Mouse (Mus musculus) embryonic facial prominence, embryonic 10.5 days (tissue): Measurements from ENCODE around the gene Runx3. TPM values are rescaled to one million over a fixed set of nuclear protein-coding genes. Genes with fewer than 3 reads are reported as not detected.
A peak's percentile ranks its signal among the peaks of the same experiment; 100 is the strongest.

Experiments used
- DNase-seq: peaks from one replicate; pipeline ENCODE4 v3.0.0-alpha.2; 2017; ENCODE audit warnings: low spot score
- H3K27ac ChIP-seq: fragments of 300-500 bp; sonication (generic); replicated peaks from 2 replicates; pipeline ENCODE4 v1.5.1; 2016; ENCODE audit warnings: mild to moderate bottlenecking
- H3K27me3 ChIP-seq: fragments of 300-500 bp; sonication (generic); replicated peaks from 2 replicates; pipeline ENCODE4 v1.6.1; 2016; ENCODE audit warnings: low read depth, mild to moderate bottlenecking; ENCODE audit not compliant: poor library complexity, severe bottlenecking
- H3K36me3 ChIP-seq: fragments of 300-500 bp; sonication (generic); replicated peaks from 2 replicates; pipeline ENCODE4 v1.6.1; 2016; ENCODE audit warnings: mild to moderate bottlenecking, moderate library complexity
- H3K4me1 ChIP-seq: fragments of 300-500 bp; sonication (generic); 2 replicates; pipeline ENCODE4 v1.6.1; 2016
- H3K4me3 ChIP-seq: fragments of 300-500 bp; sonication (generic); 2 replicates; pipeline ENCODE4 v1.5.1; 2016; ENCODE audit warnings: mild to moderate bottlenecking, moderate library complexity
- H3K9me3 ChIP-seq: fragments of 300-500 bp; sonication (generic); 2 replicates; pipeline ENCODE4 v1.6.1; 2016; ENCODE audit warnings: mild to moderate bottlenecking
- WGBS: fragments of 180-500 bp; shearing (Covaris S2); methylation state at CpG from one replicate; pipeline ENCODE4 v1.1.7; 2016; 5-methylcytosine and 5-hydroxymethylcytosine counted together
- polyA plus RNA-seq: library from polyadenylated mRNA; unstranded; fragments of >200 nt; fragmentation: Nextera tagmentation; extraction: Ambion mirVana; gene quantifications from 2 replicates; pipeline ENCODE4 v1.2.1, GENCODE M21; 2016

Gene Runx3
- polyA plus RNA-seq, 1 experiment from 2014 or later: 0.04 TPM

DNA sequence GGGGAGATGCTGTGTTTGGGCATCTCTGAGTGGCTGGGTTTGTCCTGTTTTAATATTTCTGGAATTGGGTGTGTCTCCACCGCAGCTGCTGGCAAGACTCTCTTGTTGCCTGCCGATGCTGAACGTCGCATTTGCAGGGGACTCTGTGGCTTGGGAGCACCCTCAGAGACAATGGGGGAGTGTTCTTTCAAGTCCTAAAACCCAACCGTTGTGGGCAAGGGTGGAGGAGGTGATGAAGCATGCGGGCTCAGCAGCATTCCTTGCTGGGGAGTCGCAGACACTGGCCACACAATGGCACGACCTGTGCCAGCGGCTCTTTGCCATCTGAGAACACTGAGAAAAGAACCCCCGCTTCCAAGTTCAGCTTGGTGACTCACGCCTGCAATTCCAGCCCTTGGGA, 71.2 kb downstream of the Runx3 start:
- 83% methylated on average over 11 of the region's 11 CpGs for WGBS
- Histone ChIP-seq H3K27me3 (peaks cover 3% of the 10 kb centered on the region; the same call in 1 of the 2 replicates), H3K9me3 (peaks cover 8% of the 10 kb centered on the region; the same call in 1 of the 2 replicates), H3K4me3 (no peak overlapping the region), H3K4me1 (no peaks in the 10 kb centered on the region), H3K36me3 (no peaks in the 10 kb centered on the region), H3K27ac (no peak overlapping the region)
- no peak for DNase-seq

DNA sequence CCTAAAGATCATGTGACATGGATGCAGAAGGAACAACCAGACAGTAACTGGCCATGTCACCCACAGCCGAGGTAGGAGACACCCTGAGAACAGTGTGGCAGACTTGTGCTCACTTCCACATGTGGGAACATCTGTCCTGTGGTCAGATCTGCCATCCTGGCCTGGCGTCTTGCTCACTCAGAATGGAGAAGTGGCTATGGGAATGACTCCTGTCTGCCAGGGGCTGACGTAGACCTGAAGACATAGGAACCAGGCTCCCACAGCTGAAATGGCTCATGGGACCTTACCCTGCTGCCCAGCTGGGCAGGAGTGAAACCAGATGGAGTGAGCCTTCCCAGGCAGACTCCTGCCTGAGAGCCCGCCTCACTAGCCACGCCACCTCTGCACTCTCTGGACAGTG, 72.4 kb downstream of the Runx3 start:
- WGBS: 76% methylated on average over 5 of the region's 5 CpGs
- Histone ChIP-seq H3K4me3 (no peak overlapping the region), H3K9me3 (peaks cover 8% of the 10 kb centered on the region; the same call in 1 of the 2 replicates), H3K36me3 (no peaks in the 10 kb centered on the region), H3K4me1 (no peaks in the 10 kb centered on the region), H3K27me3 (peaks cover 3% of the 10 kb centered on the region; the same call in 1 of the 2 replicates), H3K27ac (no peak overlapping the region)
- DNase-seq: no peak

DNA sequence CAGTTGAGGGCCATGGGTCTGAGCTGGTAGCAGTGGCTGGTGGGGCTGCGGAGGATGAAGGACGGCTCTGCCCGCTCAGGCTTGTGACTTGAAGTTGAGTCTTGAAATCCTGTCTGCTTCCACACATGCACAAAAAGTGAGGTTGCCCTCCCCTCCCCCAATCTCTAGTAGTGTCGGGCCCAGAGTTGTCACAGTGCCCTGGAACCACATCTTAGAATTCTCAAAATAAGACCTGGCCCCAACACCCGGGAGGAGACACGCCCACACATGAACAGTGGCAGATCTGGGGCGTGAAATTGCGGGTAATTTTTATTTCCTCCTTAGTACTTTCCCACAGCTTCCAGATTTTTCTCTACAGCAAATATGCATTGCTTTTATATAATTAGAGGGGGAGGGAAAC, 77.4 kb downstream of the Runx3 start:
- Histone ChIP-seq H3K27ac (no peak overlapping the region), H3K9me3 (peaks cover 8% of the 10 kb centered on the region; the same call in 1 of the 2 replicates), H3K4me1 (no peaks in the 10 kb centered on the region; the same call in none of the 2 replicates), H3K27me3 (peaks cover 17% of the 10 kb centered on the region), H3K36me3 (no peaks in the 10 kb centered on the region), H3K4me3 (no peak overlapping the region)
- DNase-seq: no peak
- 82% methylated on average over 8 of the region's 8 CpGs for WGBS

DNA sequence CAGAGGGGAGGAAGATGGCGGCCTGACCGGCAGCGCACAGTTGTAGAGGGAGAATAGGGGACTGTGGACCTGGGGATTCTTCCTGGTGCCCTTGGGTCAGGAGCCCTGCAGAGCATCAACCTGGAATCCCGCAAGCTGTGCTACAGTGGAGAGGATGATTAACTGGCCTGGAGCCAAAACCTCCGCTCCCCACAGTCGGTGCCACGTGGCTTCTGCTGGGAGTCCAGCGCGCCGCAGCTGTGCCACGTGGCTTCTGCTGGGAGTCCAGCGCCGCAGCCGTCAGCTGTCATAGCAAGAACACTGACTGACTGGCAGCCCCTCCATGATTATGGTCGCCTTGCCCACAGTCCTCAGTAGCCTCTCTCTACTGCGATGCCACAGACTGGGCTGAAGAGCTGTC, 81.3 kb downstream of the Runx3 start:
- DNase-seq: no peak
- WGBS: 89% methylated on average over 16 of the region's 16 CpGs
- Histone ChIP-seq H3K4me3 (no peak overlapping the region), H3K9me3 (no peaks in the 10 kb centered on the region), H3K4me1 (peaks cover 24% of the 10 kb centered on the region), H3K27ac (no peak overlapping the region), H3K36me3 (no peaks in the 10 kb centered on the region), H3K27me3 (peaks cover 53% of the 10 kb centered on the region)

DNA sequence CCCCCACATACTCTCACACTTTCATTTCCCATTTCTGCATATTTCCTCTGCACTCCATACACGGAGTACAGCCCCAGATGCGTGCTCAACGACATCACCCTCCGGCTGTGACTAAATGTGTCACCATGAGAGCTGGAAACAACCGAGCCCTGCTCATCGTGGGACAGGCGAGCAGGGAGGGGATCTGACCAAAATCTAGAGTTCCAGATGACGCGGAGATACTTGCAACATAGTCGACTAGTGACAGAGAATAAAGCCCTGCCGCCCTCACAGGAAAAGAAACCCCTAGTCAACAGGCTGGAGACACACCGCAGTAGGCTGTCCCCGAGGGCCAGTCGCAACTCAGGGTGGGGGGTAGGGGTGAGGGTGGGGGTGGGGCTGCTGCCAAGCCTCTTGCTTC, 82.8 kb downstream of the Runx3 start:
- H3K4me3 ChIP-seq: peak overlapping the region; percentile 48
- H3K9me3 ChIP-seq: no peaks in the 10 kb centered on the region
- H3K27ac ChIP-seq: no peak overlapping the region
- 14% methylated on average over 14 of the region's 14 CpGs for WGBS
- H3K36me3 ChIP-seq: no peaks in the 10 kb centered on the region
- DNase-seq: peak; percentile 25
- peaks cover 24% of the 10 kb centered on the region for H3K4me1 ChIP-seq
- peaks cover 68% of the 10 kb centered on the region for H3K27me3 ChIP-seq

DNA sequence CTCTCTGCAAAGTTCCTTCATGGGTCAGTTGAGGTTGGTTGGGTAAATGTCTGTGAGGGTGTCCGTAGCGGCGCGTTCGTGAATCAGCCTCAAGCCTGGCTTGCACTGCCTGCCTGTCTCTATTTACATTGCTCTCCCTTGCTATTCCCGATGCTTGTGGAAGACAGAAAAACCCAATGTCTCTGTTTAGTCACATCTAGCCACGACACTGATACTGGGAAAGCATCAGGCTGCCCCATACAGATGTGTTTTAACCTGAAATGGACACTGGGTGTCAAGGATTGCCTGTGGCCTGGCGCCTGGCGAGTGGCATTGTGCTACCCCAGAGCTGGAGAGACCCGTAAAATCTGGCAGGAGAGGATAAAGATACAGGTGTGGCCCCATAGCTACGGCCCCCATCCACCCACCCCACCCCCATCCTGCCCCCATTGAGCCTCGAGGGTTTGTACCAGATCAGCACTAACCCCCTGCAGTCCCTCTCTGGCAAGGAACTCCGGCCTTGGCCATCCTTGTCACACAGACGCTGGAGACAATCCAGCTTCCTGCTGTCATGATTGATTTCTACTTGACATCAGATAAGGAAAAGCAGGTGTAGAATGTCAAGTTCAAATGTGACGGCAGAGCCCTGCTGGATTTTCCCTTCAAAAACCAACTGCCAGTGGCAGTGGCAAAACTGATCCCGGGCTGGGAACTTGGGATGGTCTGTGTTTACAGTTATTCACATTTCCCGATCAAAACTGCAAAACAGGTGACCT, 83.5 kb downstream of the Runx3 start:
- Histone ChIP-seq H3K9me3 (no peaks in the 10 kb centered on the region), H3K4me3 (peak overlapping the region; percentile 48), H3K36me3 (no peaks in the 10 kb centered on the region), H3K4me1 (peaks cover 24% of the 10 kb centered on the region), H3K27me3 (peaks cover 68% of the 10 kb centered on the region), H3K27ac (no peak overlapping the region)
- no peak for DNase-seq
- WGBS: 20% methylated on average over 17 of the region's 17 CpGs

DNA sequence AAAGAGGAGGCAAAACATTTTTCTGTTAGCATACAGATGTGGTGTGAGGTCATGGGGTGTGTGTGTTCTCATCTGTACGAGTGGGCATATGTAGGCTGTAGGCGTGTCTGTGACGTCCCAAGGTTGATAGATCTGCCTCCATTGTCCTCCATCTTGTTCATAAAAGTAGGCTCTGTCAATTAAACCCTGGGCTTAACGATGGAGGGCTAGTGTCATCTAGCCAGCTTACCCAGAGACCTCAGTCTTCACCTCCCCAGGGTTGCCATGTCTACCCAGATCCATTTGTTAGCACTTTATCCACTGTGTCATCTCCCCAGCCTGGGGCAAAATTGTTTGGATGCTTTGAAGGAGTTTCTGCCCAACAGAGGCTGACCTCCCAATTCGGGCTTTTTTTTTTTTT, 84.2 kb downstream of the Runx3 start:
- Histone ChIP-seq H3K9me3 (no peaks in the 10 kb centered on the region), H3K27me3 (peaks cover 68% of the 10 kb centered on the region), H3K36me3 (no peaks in the 10 kb centered on the region), H3K4me1 (peaks cover 24% of the 10 kb centered on the region), H3K4me3 (no peak overlapping the region), H3K27ac (no peak overlapping the region)
- WGBS: 61% methylated on average over 5 of the region's 5 CpGs
- DNase-seq: no peak

DNA sequence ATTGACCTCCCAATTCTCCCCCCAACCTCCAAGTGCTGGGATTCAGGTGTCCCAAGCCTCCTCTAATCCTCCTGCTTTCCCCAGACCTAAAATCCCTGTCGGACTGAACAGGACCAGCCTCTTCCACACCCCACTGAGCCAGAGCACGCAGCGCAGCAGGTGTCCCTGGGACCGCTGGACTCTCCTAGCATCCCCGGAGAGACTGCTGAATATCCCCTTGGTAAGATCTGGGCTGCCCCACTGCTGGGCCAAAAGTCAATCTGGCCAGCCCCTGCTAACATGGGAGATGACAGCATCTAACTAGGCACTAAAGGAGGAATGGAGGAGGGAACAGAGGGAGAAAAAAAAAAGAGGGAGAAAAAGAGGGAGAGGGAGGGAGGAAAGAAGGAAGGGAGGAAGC, 84.8 kb downstream of the Runx3 start:
- DNase-seq: no peak
- WGBS: 10% methylated on average over 5 of the region's 5 CpGs
- Histone ChIP-seq H3K4me3 (no peak overlapping the region), H3K36me3 (peaks cover under 1% of the 10 kb centered on the region), H3K4me1 (peaks cover 24% of the 10 kb centered on the region), H3K9me3 (no peaks in the 10 kb centered on the region), H3K27me3 (peaks cover 68% of the 10 kb centered on the region), H3K27ac (no peak overlapping the region)

DNA sequence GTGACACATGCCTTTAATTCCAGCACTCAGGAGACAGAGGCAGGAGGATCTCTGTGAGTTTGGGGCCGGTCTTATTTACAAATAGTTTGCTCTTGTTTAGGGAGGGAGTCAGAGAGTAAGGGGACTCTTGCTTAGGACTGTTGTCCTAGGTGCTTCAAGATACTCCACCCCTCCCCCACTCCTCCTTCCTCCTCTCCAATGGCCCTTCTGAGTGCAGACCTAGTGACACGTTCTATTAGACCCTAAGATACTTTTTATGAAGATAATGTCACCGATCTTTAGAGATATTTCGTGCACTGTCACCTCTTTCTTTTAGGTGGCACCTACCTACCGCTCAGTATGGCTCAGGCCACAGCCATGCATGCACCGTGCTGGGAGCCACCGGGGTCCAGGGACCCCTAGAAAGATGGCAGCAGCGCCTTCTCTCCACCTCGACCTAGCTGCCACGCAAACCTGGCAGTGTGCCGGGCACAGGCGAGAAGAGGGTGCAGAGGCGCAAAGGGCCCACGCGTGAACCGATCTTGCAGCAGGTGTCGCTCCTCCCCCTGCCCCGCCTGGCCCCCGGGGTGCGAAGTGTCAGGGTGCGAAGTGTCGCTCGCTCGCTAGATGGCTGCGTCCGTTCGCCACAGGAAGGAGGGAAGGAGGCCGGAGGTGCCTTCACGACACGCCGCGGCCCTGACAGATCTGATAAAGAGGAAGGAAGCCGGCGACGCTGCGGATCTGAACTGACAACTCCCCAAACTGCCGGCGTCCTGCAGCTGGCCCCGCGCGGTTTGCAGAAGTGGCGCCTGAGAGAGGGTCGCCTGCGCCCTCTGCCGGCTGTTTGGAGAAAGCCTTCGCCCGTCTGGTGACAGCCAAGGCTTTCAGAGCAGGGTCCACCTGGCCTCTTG, 85.5 kb downstream of the Runx3 start:
- peaks cover 68% of the 10 kb centered on the region for H3K27me3 ChIP-seq
- WGBS: 2% methylated on average over 47 of the region's 47 CpGs
- peaks cover 24% of the 10 kb centered on the region for H3K4me1 ChIP-seq
- peak overlapping the region; percentile 57 for H3K4me3 ChIP-seq
- DNase-seq: peak; percentile 90
- no peak overlapping the region for H3K27ac ChIP-seq
- H3K9me3 ChIP-seq: peaks cover 5% of the 10 kb centered on the region; the same call in 1 of the 2 replicates
- peaks cover 8% of the 10 kb centered on the region for H3K36me3 ChIP-seq

DNA sequence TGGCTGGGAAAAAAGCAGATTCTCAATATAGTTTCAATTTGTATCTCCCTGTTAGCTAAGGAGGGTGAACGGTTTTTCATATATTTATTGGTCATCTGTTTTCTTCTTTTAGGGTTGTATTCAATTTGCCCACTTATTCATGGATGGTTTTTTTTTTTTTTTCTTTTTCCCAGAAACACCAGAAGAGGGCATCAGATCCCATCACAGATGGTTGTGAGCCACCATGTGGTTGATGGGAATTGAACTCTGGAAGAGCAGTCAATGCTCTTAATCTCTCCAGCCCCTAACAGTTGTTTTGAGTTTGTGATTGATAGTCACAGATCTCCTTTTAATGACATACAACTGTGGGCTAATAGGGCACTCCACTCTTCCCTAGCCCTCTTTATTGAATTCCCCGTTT, 89.4 kb downstream of the Runx3 start:
- Histone ChIP-seq H3K36me3 (peaks cover 39% of the 10 kb centered on the region), H3K4me3 (no peak overlapping the region), H3K27ac (no peak overlapping the region), H3K9me3 (peaks cover 5% of the 10 kb centered on the region; the same call in 1 of the 2 replicates), H3K27me3 (peaks cover 34% of the 10 kb centered on the region), H3K4me1 (peaks cover 9% of the 10 kb centered on the region)
- WGBS: 78% methylated on average over 2 of the region's 2 CpGs
- DNase-seq: no peak

DNA sequence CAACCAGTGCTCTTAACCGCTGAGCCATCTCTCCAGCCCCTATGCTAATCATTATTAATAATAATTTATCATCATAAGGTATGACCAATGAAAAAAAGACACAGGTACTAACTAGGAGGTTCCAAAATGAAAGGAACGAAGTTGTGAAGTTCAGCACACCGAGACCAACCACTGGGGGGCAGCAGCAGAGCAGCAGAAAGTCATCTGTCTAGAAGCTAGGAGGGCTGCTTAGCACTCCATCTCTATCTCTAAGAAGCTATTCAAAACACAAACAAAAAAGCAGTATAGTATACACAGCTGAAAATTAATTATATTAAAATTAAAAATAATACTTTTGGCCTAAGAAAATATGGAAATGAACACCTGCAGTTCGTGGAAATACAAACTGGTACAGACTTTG, 99.2 kb downstream of the Runx3 start:
- no peak overlapping the region for H3K27ac ChIP-seq
- DNase-seq: peak; percentile 69
- H3K9me3 ChIP-seq: no peaks in the 10 kb centered on the region
- 59% methylated on average over 4 of the region's 4 CpGs for WGBS
- H3K36me3 ChIP-seq: peaks cover 96% of the 10 kb centered on the region
- H3K4me1 ChIP-seq: no peaks in the 10 kb centered on the region
- no peaks in the 10 kb centered on the region for H3K27me3 ChIP-seq
- H3K4me3 ChIP-seq: no peak overlapping the region

DNA sequence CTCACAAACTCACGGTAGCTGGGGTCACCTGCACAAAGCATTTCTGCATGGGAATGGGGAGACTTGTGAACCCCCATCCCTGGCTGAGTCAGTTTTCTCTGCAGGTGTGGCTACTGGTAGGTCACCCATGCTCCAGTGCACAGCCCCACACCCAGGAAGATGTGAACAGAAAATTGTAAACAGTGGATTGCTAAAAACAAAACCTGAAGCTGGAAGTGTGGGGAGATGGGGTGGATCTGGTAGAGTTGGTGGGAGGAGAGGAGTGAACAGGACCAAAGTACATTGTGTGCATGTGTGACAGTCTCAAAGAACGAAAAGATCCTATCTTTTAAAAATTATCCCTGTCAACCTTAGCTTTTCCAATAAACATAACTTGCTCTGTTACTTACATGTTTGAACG, 100.2 kb downstream of the Runx3 start:
- 91% methylated on average over 3 of the region's 3 CpGs for WGBS

More for the DNA sequence above, 100.2 kb downstream of the Runx3 start:
- no peaks in the 10 kb centered on the region for H3K27me3 ChIP-seq
- H3K27ac ChIP-seq: no peak overlapping the region
- peaks cover 96% of the 10 kb centered on the region for H3K36me3 ChIP-seq
- no peak for DNase-seq
- no peak overlapping the region for H3K4me3 ChIP-seq
- no peaks in the 10 kb centered on the region for H3K4me1 ChIP-seq
- no peaks in the 10 kb centered on the region for H3K9me3 ChIP-seq
